Mouse (Mus musculus) olfactory bulb, adult 2 months (tissue): ENCODE data around the gene Rab11fip3.

ENCODE experiments used
- CTCF ChIP-seq: fragments of 200-500 bp; IDR thresholded peaks from 2 replicates; pipeline ENCODE4 v1.5.1; 2012; ENCODE audit warnings: low read depth, mild to moderate bottlenecking, low read length, moderate library complexity; ENCODE audit not compliant: insufficient read depth
- POLR2A ChIP-seq: fragments of 200-500 bp; IDR thresholded peaks from 2 replicates; pipeline ENCODE4 v1.6.1; 2012; ENCODE audit warnings: mild to moderate bottlenecking, low read depth, low read length, moderate library complexity; ENCODE audit not compliant: insufficient read depth

GRCm38 (mm10) chr17:25958771-25959494 lies 110.4 kb downstream of the Rab11fip3 start:
- no peak for TF ChIP-seq CTCF
- no peak for TF ChIP-seq POLR2A
